ENCODE assay signal across 8 mouse cellular contexts in genomic region chr11:87357317-87358300, GRCm38 (mm10). TPM values are rescaled to one million over a fixed set of nuclear protein-coding genes. Genes with fewer than 3 reads are reported as not detected.
DNase-seq lines count a peak whose midpoint lies in the region; ATAC-seq lines count a peak whose summit lies in the region.

No protein-coding gene starts in this region.

- 9% methylated on average over 31 of the region's 31 CpGs for WGBS in heart, embryonic 11.5 days (ENCODE audit: insufficient replicate concordance)
- WGBS in midbrain, embryonic 13.5 days = 3% methylated on average over 31 of the region's 31 CpGs

- H3K4me3 ChIP-seq in heart, embryonic 11.5 days (ENCODE audit: low read depth, low read length) = peak overlapping the region; percentile 79
- H3K4me3 ChIP-seq in midbrain, embryonic 13.5 days (replicated peaks) = peak overlapping the region; percentile 92

- H3K36me3 ChIP-seq in heart, embryonic 11.5 days (ENCODE audit: control insufficient read depth, insufficient read depth, low read length) = no peaks in the 10 kb centered on the region
- H3K36me3 ChIP-seq in midbrain, embryonic 13.5 days = peaks cover 5% of the 10 kb centered on the region; the same call in 1 of the 2 replicates

- no peaks in the 10 kb centered on the region; the same call in 1 of the 2 replicates for H3K27me3 ChIP-seq in heart, embryonic 11.5 days (ENCODE audit: control insufficient read depth, insufficient read depth, low read length)
- no peaks in the 10 kb centered on the region for H3K27me3 ChIP-seq in midbrain, embryonic 13.5 days

- peak overlapping the region; percentile 50 for H3K9ac ChIP-seq in heart, embryonic 11.5 days (ENCODE audit: low read depth, low read length)
- peak overlapping the region; percentile 95 for H3K9ac ChIP-seq in midbrain, embryonic 13.5 days (replicated peaks)

- no peak for ATAC-seq in heart, embryonic 11.5 days (replicated peaks; ENCODE audit: insufficient number of reproducible peaks, low FRiP score, low TSS enrichment)
- peak; percentile 25 for ATAC-seq in midbrain, embryonic 13.5 days

- DNase-seq in cerebellum, adult 11 months = peak; percentile 12
- DNase-seq in cerebellum, postnatal 36 days = no peak
- DNase-seq in A20 (ENCODE audit: low read depth, low spot score) = peak; percentile 7
- DNase-seq in cerebellum, adult 8-10 months = peak; percentile 16
- peak; percentile 13 to 25 for DNase-seq in layer of hippocampus, postnatal 25 days (ENCODE audit: extremely low spot score in 1 of 2, low spot score in 1 of 2)
- peak; percentile 17 for DNase-seq in thymus, postnatal 25 days

- H3K4me2 ChIP-seq in heart, embryonic 11.5 days = peak overlapping the region; percentile 86
- peak overlapping the region; percentile 72 for H3K4me2 ChIP-seq in midbrain, embryonic 13.5 days (replicated peaks)

- no peaks in the 10 kb centered on the region for H3K9me3 ChIP-seq in heart, embryonic 11.5 days (replicated peaks; ENCODE audit: control insufficient read depth, low read length)
- H3K9me3 ChIP-seq in midbrain, embryonic 13.5 days = no peaks in the 10 kb centered on the region

- H3K27ac ChIP-seq in heart, embryonic 11.5 days (ENCODE audit: low read depth, low read length) = no peak overlapping the region
- peak overlapping the region; percentile 93 for H3K27ac ChIP-seq in midbrain, embryonic 13.5 days

- peaks cover 6% of the 10 kb centered on the region for H3K4me1 ChIP-seq in heart, embryonic 11.5 days (ENCODE audit: control insufficient read depth, insufficient read depth, low read length)
- H3K4me1 ChIP-seq in midbrain, embryonic 13.5 days (replicated peaks) = peaks cover 16% of the 10 kb centered on the region

RNA-seq across cellular contexts. Expression of gene Ppm1e, which starts 1.2 kb away (rescaled TPM):
- 3.8 and 4.2 TPM in 2 replicates for polyA plus RNA-seq in heart, embryonic 11.5 days (2014; fragmentation: Nextera tagmentation; extraction: Ambion mirVana)
- total RNA-seq in layer of hippocampus, postnatal 25 days (2021) = 100 to 1,000 TPM; 265 to 273 TPM
- polyA plus RNA-seq in midbrain, embryonic 13.5 days (2015; fragmentation: Nextera tagmentation; extraction: Ambion mirVana) = 20.3 and 21.3 TPM in 2 replicates

RNA-seq across cellular contexts. Expression of gene Rad51c, which starts 47.1 kb away (rescaled TPM):
- polyA plus RNA-seq in heart, embryonic 11.5 days (2014; fragmentation: Nextera tagmentation; extraction: Ambion mirVana) = 11.6 and 11.9 TPM in 2 replicates
- 1 to 10 TPM; 3.5 to 4.4 TPM for total RNA-seq in layer of hippocampus, postnatal 25 days (2021)
- 5.9 and 6.3 TPM in 2 replicates for polyA plus RNA-seq in midbrain, embryonic 13.5 days (2015; fragmentation: Nextera tagmentation; extraction: Ambion mirVana)

RNA-seq across cellular contexts. Expression of gene Tex14, which starts 47.3 kb away (rescaled TPM):
- polyA plus RNA-seq in heart, embryonic 11.5 days (2014; fragmentation: Nextera tagmentation; extraction: Ambion mirVana) = 0.30 and 0.96 TPM in 2 replicates
- under 1 TPM; 0.37 to 0.82 TPM for total RNA-seq in layer of hippocampus, postnatal 25 days (2021)
- 0.19 and 0.38 TPM in 2 replicates for polyA plus RNA-seq in midbrain, embryonic 13.5 days (2015; fragmentation: Nextera tagmentation; extraction: Ambion mirVana)

Comparison
In these comparisons a context has a peak if more than half of its experiments do, and no peak if none do; other contexts are left out.
1. DNase-seq: peak in cerebellum, adult 11 months (single experiment), A20 (single experiment), cerebellum, adult 8-10 months (single experiment), layer of hippocampus, postnatal 25 days (2 of 2) and thymus, postnatal 25 days (single experiment); none in cerebellum, postnatal 36 days (0 of 2).